ENCODE assay signal across 11 mouse cellular contexts in genomic region chr1:181010171-181010932, GRCm38 (mm10). TPM values are rescaled to one million over a fixed set of nuclear protein-coding genes. Genes with fewer than 3 reads are reported as not detected.
DNase-seq lines count a peak whose midpoint lies in the region; ATAC-seq and TF ChIP-seq lines count a peak whose summit lies in the region.
"Had no signal": no experiment of that assay in that cellular context is flagged by ENCODE, and none has a peak within 500 bp of the region (broad histone marks: within the 10 kb centered on the region; RNA-seq: fewer than 3 reads in every experiment).

No protein-coding gene starts in this region.

- peak; percentile 57 for DNase-seq in adrenal gland, adult 2 months
- no peak for DNase-seq in adrenal gland, postnatal 4 days (ENCODE audit: low spot score in 2 of 2)
- peak; percentile 46 for DNase-seq in intestine, embryonic 14.5 days (ENCODE audit: low spot score)
- DNase-seq in midbrain, embryonic 10.5 days (ENCODE audit: low spot score) = no peak
- DNase-seq in midbrain, embryonic 14.5 days = no peak
- no peak for DNase-seq in hindbrain, postnatal 0 days (ENCODE audit: low spot score)
- DNase-seq: forebrain, postnatal 0 days had no signal

- no peak overlapping the region for H3K9ac ChIP-seq in intestine, embryonic 14.5 days (ENCODE audit: low read length)
- no peak overlapping the region for H3K9ac ChIP-seq in intestine, embryonic 16.5 days (ENCODE audit: low read depth, low read length)
- H3K9ac ChIP-seq in midbrain, embryonic 14.5 days (replicated peaks; ENCODE audit: low read length) = no peak overlapping the region
- no peak overlapping the region for H3K9ac ChIP-seq in stomach, embryonic 15.5 days
- H3K9ac ChIP-seq in hindbrain, postnatal 0 days (replicated peaks; ENCODE audit: low read length) = no peak overlapping the region
- H3K9ac ChIP-seq: forebrain, postnatal 0 days; midbrain, embryonic 15.5 days had no signal

- ATAC-seq in intestine, embryonic 14.5 days (replicated peaks; ENCODE audit: low FRiP score, low TSS enrichment, low read depth) = no peak
- no peak; the same call in 1 of the 2 replicates for ATAC-seq in intestine, embryonic 16.5 days
- ATAC-seq in midbrain, embryonic 14.5 days (ENCODE audit: low FRiP score, low TSS enrichment) = no peak
- ATAC-seq in stomach, embryonic 15.5 days (ENCODE audit: insufficient read depth, low FRiP score, low read depth) = peak; percentile 50; the same call in 1 of the 2 replicates
- ATAC-seq in hindbrain, postnatal 0 days = no peak
- ATAC-seq: forebrain, postnatal 0 days; midbrain, embryonic 15.5 days had no signal

- no peaks in the 10 kb centered on the region for H3K36me3 ChIP-seq in intestine, embryonic 14.5 days (ENCODE audit: control insufficient read depth, insufficient read depth, low read length)
- H3K36me3 ChIP-seq in intestine, embryonic 16.5 days (ENCODE audit: control insufficient read depth, insufficient read depth, low read length) = no peaks in the 10 kb centered on the region
- H3K36me3 ChIP-seq in midbrain, embryonic 10.5 days = no peaks in the 10 kb centered on the region
- no peaks in the 10 kb centered on the region for H3K36me3 ChIP-seq in midbrain, embryonic 14.5 days (ENCODE audit: control insufficient read depth, insufficient read depth, low read length)
- no peaks in the 10 kb centered on the region for H3K36me3 ChIP-seq in stomach, embryonic 15.5 days
- no peaks in the 10 kb centered on the region for H3K36me3 ChIP-seq in hindbrain, postnatal 0 days (ENCODE audit: insufficient read depth, low read length)
- H3K36me3 ChIP-seq: midbrain, embryonic 15.5 days had no signal

- H3K27ac ChIP-seq in intestine, embryonic 14.5 days (ENCODE audit: low read depth) = no peak overlapping the region
- H3K27ac ChIP-seq in intestine, embryonic 16.5 days (ENCODE audit: low read length) = no peak overlapping the region
- H3K27ac ChIP-seq in midbrain, embryonic 10.5 days (replicated peaks) = 0 out of 2 replicates have a peak overlapping the region, but pooled peaks have one; percentile 17
- H3K27ac ChIP-seq in midbrain, embryonic 14.5 days (replicated peaks; ENCODE audit: low read depth, low read length) = no peak overlapping the region
- H3K27ac ChIP-seq in stomach, embryonic 15.5 days = no peak overlapping the region
- H3K27ac ChIP-seq in hindbrain, postnatal 0 days = no peak overlapping the region
- H3K27ac ChIP-seq: midbrain, embryonic 15.5 days had no signal

- H3K27me3 ChIP-seq in intestine, embryonic 14.5 days (replicated peaks; ENCODE audit: control insufficient read depth, insufficient read depth, low read length) = no peaks in the 10 kb centered on the region
- no peaks in the 10 kb centered on the region for H3K27me3 ChIP-seq in intestine, embryonic 16.5 days (replicated peaks; ENCODE audit: control insufficient read depth, insufficient read depth, low read length)
- H3K27me3 ChIP-seq in midbrain, embryonic 10.5 days (ENCODE audit: low read depth, poor library complexity, severe bottlenecking) = peaks cover 2% of the 10 kb centered on the region
- H3K27me3 ChIP-seq in midbrain, embryonic 14.5 days (ENCODE audit: control insufficient read depth, insufficient read depth, low read length) = no peaks in the 10 kb centered on the region
- no peaks in the 10 kb centered on the region for H3K27me3 ChIP-seq in stomach, embryonic 15.5 days (replicated peaks)
- H3K27me3 ChIP-seq in hindbrain, postnatal 0 days (ENCODE audit: insufficient read depth, low read length) = no peaks in the 10 kb centered on the region
- H3K27me3 ChIP-seq: midbrain, embryonic 15.5 days had no signal

- H3K4me1 ChIP-seq in intestine, embryonic 14.5 days (replicated peaks; ENCODE audit: control insufficient read depth, insufficient read depth, low read length) = no peaks in the 10 kb centered on the region
- H3K4me1 ChIP-seq in intestine, embryonic 16.5 days (ENCODE audit: control insufficient read depth, insufficient read depth, low read length) = peaks cover 2% of the 10 kb centered on the region
- H3K4me1 ChIP-seq in midbrain, embryonic 10.5 days = peaks cover 5% of the 10 kb centered on the region; the same call in 1 of the 2 replicates
- H3K4me1 ChIP-seq in midbrain, embryonic 14.5 days (ENCODE audit: control insufficient read depth, insufficient read depth, low read length) = no peaks in the 10 kb centered on the region
- H3K4me1 ChIP-seq in stomach, embryonic 15.5 days = peaks cover 5% of the 10 kb centered on the region
- peaks cover 2% of the 10 kb centered on the region; the same call in 1 of the 2 replicates for H3K4me1 ChIP-seq in hindbrain, postnatal 0 days (ENCODE audit: insufficient read depth, low read length)
- H3K4me1 ChIP-seq: midbrain, embryonic 15.5 days had no signal

- H3K4me3 ChIP-seq in intestine, embryonic 14.5 days (ENCODE audit: low read depth, low read length) = no peak overlapping the region
- no peak overlapping the region for H3K4me3 ChIP-seq in intestine, embryonic 16.5 days (ENCODE audit: low read length)
- H3K4me3 ChIP-seq in midbrain, embryonic 10.5 days = no peak overlapping the region
- H3K4me3 ChIP-seq in midbrain, embryonic 14.5 days (replicated peaks; ENCODE audit: low read depth, low read length) = no peak overlapping the region
- H3K4me3 ChIP-seq in stomach, embryonic 15.5 days (replicated peaks) = no peak overlapping the region
- H3K4me3 ChIP-seq in hindbrain, postnatal 0 days (ENCODE audit: low read length) = no peak overlapping the region
- H3K4me3 ChIP-seq: midbrain, embryonic 15.5 days had no signal

- no peaks in the 10 kb centered on the region for H3K9me3 ChIP-seq in intestine, embryonic 14.5 days (ENCODE audit: control insufficient read depth, low read length)
- H3K9me3 ChIP-seq in intestine, embryonic 16.5 days (ENCODE audit: control insufficient read depth, low read length) = no peaks in the 10 kb centered on the region
- no peaks in the 10 kb centered on the region for H3K9me3 ChIP-seq in midbrain, embryonic 10.5 days (replicated peaks)
- H3K9me3 ChIP-seq in midbrain, embryonic 14.5 days (ENCODE audit: control insufficient read depth, low read length) = no peaks in the 10 kb centered on the region
- no peaks in the 10 kb centered on the region for H3K9me3 ChIP-seq in stomach, embryonic 15.5 days
- no peaks in the 10 kb centered on the region for H3K9me3 ChIP-seq in hindbrain, postnatal 0 days (ENCODE audit: low read length)
- H3K9me3 ChIP-seq: midbrain, embryonic 15.5 days had no signal

- TF ChIP-seq CTCF in hindbrain, postnatal 0 days (IDR thresholded peaks at IDR 0.05; ENCODE audit: low read depth) = no peak

- H3K4me2 ChIP-seq in intestine, embryonic 14.5 days (ENCODE audit: low read length) = no peak overlapping the region
- H3K4me2 ChIP-seq in intestine, embryonic 16.5 days (ENCODE audit: low read depth, low read length) = no peak overlapping the region
- no peak overlapping the region for H3K4me2 ChIP-seq in midbrain, embryonic 14.5 days (ENCODE audit: low read length)
- no peak overlapping the region for H3K4me2 ChIP-seq in stomach, embryonic 15.5 days
- H3K4me2 ChIP-seq in hindbrain, postnatal 0 days (ENCODE audit: low read depth, low read length) = no peak overlapping the region
- H3K4me2 ChIP-seq: midbrain, embryonic 15.5 days had no signal

- 51% methylated on average over 4 of the region's 4 CpGs for WGBS in intestine, embryonic 14.5 days
- 57% methylated on average over 4 of the region's 4 CpGs for WGBS in intestine, embryonic 16.5 days
- WGBS in midbrain, embryonic 10.5 days = 66% methylated on average over 4 of the region's 4 CpGs
- WGBS in midbrain, embryonic 14.5 days = 70% methylated on average over 4 of the region's 4 CpGs
- 51% methylated on average over 4 of the region's 4 CpGs for WGBS in stomach, embryonic 15.5 days
- WGBS in hindbrain, postnatal 0 days = 61% methylated on average over 4 of the region's 4 CpGs

RNA-seq across cellular contexts. Expression of gene Ephx1, which starts 10.4 kb away (rescaled TPM):
- total RNA-seq in adrenal gland, adult 2 months (2021) = 100 to 1,000 TPM; 209 to 314 TPM
- 112 and 140 TPM in 2 replicates for polyA plus RNA-seq in adrenal gland, adult 2 months (2012; rRNA removed)
- 10 to 100 TPM; 85.8 to 86.5 TPM for total RNA-seq in adrenal gland, postnatal 4 days (2021)
- 1.9 and 2.8 TPM in 2 replicates for polyA plus RNA-seq in intestine, embryonic 14.5 days (2014; fragmentation: Nextera tagmentation; extraction: Ambion mirVana)
- polyA plus RNA-seq in intestine, embryonic 16.5 days (2015; fragmentation: Nextera tagmentation; extraction: Ambion mirVana) = 3.3 and 4.4 TPM in 2 replicates
- polyA plus RNA-seq in midbrain, embryonic 10.5 days (2016; fragmentation: Nextera tagmentation; extraction: Ambion mirVana) = 0.86 and 0.94 TPM in 2 replicates
- 2.7 and 3.2 TPM in 2 replicates for polyA plus RNA-seq in midbrain, embryonic 14.5 days (2014; fragmentation: Nextera tagmentation; extraction: Ambion mirVana)
- 9.5 and 10.5 TPM in 2 replicates for polyA plus RNA-seq in stomach, embryonic 15.5 days (2015; fragmentation: Nextera tagmentation; extraction: Ambion mirVana)
- total RNA-seq in hindbrain, postnatal 0 days (2014; rRNA removed) = 8.9 and 15.2 TPM in 2 replicates
- 13.3 and 15.8 TPM in 2 replicates for polyA plus RNA-seq in hindbrain, postnatal 0 days (2015; fragmentation: Nextera tagmentation; extraction: Ambion mirVana)

RNA-seq across cellular contexts. Expression of gene 9130409I23Rik, which starts 40.7 kb away (rescaled TPM):
- not detected for total RNA-seq in adrenal gland, adult 2 months (2021)
- not detected in 2 replicates for polyA plus RNA-seq in adrenal gland, adult 2 months (2012; rRNA removed)
- not detected for total RNA-seq in adrenal gland, postnatal 4 days (2021)
- polyA plus RNA-seq in intestine, embryonic 14.5 days (2014; fragmentation: Nextera tagmentation; extraction: Ambion mirVana) = not detected in 2 replicates
- polyA plus RNA-seq in intestine, embryonic 16.5 days (2015; fragmentation: Nextera tagmentation; extraction: Ambion mirVana) = not detected in 2 replicates
- polyA plus RNA-seq in midbrain, embryonic 10.5 days (2016; fragmentation: Nextera tagmentation; extraction: Ambion mirVana) = not detected in 2 replicates
- polyA plus RNA-seq in midbrain, embryonic 14.5 days (2014; fragmentation: Nextera tagmentation; extraction: Ambion mirVana) = not detected in 2 replicates
- not detected in 2 replicates for polyA plus RNA-seq in stomach, embryonic 15.5 days (2015; fragmentation: Nextera tagmentation; extraction: Ambion mirVana)
- total RNA-seq in hindbrain, postnatal 0 days (2014; rRNA removed) = not detected in 2 replicates
- not detected in 2 replicates for polyA plus RNA-seq in hindbrain, postnatal 0 days (2015; fragmentation: Nextera tagmentation; extraction: Ambion mirVana)
- total RNA-seq: forebrain, postnatal 0 days had no signal
- polyA plus RNA-seq: forebrain, postnatal 0 days; limb, embryonic 11.5 days; midbrain, embryonic 15.5 days had no signal

Comparison
In these comparisons a context has a peak if more than half of its experiments do, and no peak if none do; other contexts are left out.
1. DNase-seq: peak in adrenal gland, adult 2 months (single experiment) and intestine, embryonic 14.5 days (single experiment); none in adrenal gland, postnatal 4 days (0 of 2), midbrain, embryonic 10.5 days (single experiment), midbrain, embryonic 14.5 days (single experiment) and hindbrain, postnatal 0 days (single experiment).